Mouse (Mus musculus) stomach, postnatal 0 days (tissue): ENCODE results near the gene Zscan5b.

Experiments
- CTCF ChIP-seq: IDR thresholded peaks from 2 replicates; pipeline ENCODE4 v1.5.1; 2016; ENCODE audit warnings: antibody characterized with exemption, low read depth, mild to moderate bottlenecking, moderate library complexity
- EP300 ChIP-seq: optimal IDR thresholded peaks from 2 replicates; pipeline ENCODE3; 2016; ENCODE audit warnings: antibody characterized with exemption

GRCm38 (mm10) chr7:6220147-6220546 lies 1.9 kb upstream of the Zscan5b start:
- TF ChIP-seq CTCF, result no peak
- TF ChIP-seq EP300, result no peak
